Mouse (Mus musculus) spleen, adult 2 months (tissue): ENCODE data around the gene Stx1a. TPM values are rescaled to one million over a fixed set of nuclear protein-coding genes. Genes with fewer than 3 reads are reported as not detected.

Source experiments
- DNase-seq, 2 experiments: peaks; one replicate each; pipeline versions ENCODE4 v3.0.0 to v3.0.0-alpha.2; 2012 to 2021; ENCODE audit warnings: low spot score in 2 of 2, low read depth in 1 of 2
- H3K27ac ChIP-seq: fragments of 200-500 bp; 2 replicates; pipeline ENCODE4 v1.5.1; 2012; ENCODE audit warnings: low read length, inconsistent platforms; ENCODE audit not compliant: insufficient read depth
- H3K27me3 ChIP-seq: fragments of 200-500 bp; 2 replicates; pipeline ENCODE4 v1.6.1; 2012; ENCODE audit warnings: mild to moderate bottlenecking, moderate library complexity, low read length, inconsistent platforms; ENCODE audit not compliant: control insufficient read depth, insufficient read depth
- H3K36me3 ChIP-seq: fragments of 200-500 bp; 2 replicates; pipeline ENCODE4 v1.6.1; 2012; ENCODE audit warnings: mild to moderate bottlenecking, low read length, inconsistent platforms; ENCODE audit not compliant: control insufficient read depth, insufficient read depth
- H3K4me1 ChIP-seq: fragments of 200-500 bp; 2 replicates; pipeline ENCODE4 v1.6.1; 2011; ENCODE audit warnings: inconsistent platforms; ENCODE audit not compliant: control insufficient read depth, insufficient read depth, insufficient read length
- H3K4me3 ChIP-seq: fragments of 200-500 bp; 2 replicates; pipeline ENCODE4 v1.5.1; 2011; ENCODE audit warnings: mild to moderate bottlenecking, inconsistent platforms; ENCODE audit not compliant: insufficient read depth, insufficient read length; ENCODE audit errors: extremely low read depth
- CTCF ChIP-seq: fragments of 200-500 bp; IDR thresholded peaks from 2 replicates; pipeline ENCODE4 v1.5.1; 2011; ENCODE audit warnings: mild to moderate bottlenecking, inconsistent platforms; ENCODE audit not compliant: insufficient read depth, insufficient read length, insufficient replicate concordance; ENCODE audit errors: extremely low read depth
- POLR2A ChIP-seq: fragments of 200-500 bp; IDR thresholded peaks from 2 replicates; pipeline ENCODE4 v1.6.1; 2011; ENCODE audit warnings: low read depth, low read length, inconsistent platforms
- WGBS: fragments of 180-500 bp; shearing (Covaris S2); methylation state at CpG from one replicate; pipeline ENCODE4 v1.1.7; 2018; 5-methylcytosine and 5-hydroxymethylcytosine counted together
- polyA plus RNA-seq: library from polyadenylated mRNA; depleted of rRNA; stranded (reverse); fragments of >200 nt; gene quantifications from 2 replicates; pipeline ENCODE4 v1.2.3, GENCODE M21; 2012

Stx1a gene
- polyA plus RNA-seq, 1 experiment: 8.5 TPM

GRCm38 (mm10) chr5:134992566-134992965 is 30.7 kb upstream of the Stx1a start:
- no peak overlapping the region for H3K27ac ChIP-seq
- no peaks in the 10 kb centered on the region for H3K36me3 ChIP-seq
- 95% methylated on average over 5 of the region's 5 CpGs for WGBS
- H3K4me1 ChIP-seq: no peaks in the 10 kb centered on the region
- TF ChIP-seq CTCF (no peak), POLR2A (no peak)
- no peak overlapping the region for H3K4me3 ChIP-seq
- no peaks in the 10 kb centered on the region; the same call in 1 of the 2 replicates for H3K27me3 ChIP-seq
- DNase-seq: no peak

GRCm38 (mm10) chr5:134998359-134998758 is 24.9 kb upstream of the Stx1a start:
- no peaks in the 10 kb centered on the region for H3K4me1 ChIP-seq
- H3K27ac ChIP-seq: no peak overlapping the region
- H3K27me3 ChIP-seq: no peaks in the 10 kb centered on the region
- no peak overlapping the region for H3K4me3 ChIP-seq
- no peak for TF ChIP-seq CTCF
- no peak for TF ChIP-seq POLR2A
- no peaks in the 10 kb centered on the region for H3K36me3 ChIP-seq
- no peak for DNase-seq
- WGBS: 69% methylated on average over 6 of the region's 6 CpGs

- Histone ChIP-seq H3K4me3 (no peak overlapping the region), H3K27ac (no peak overlapping the region), H3K36me3 (no peaks in the 10 kb centered on the region), H3K4me1 (no peaks in the 10 kb centered on the region), H3K27me3 (no peaks in the 10 kb centered on the region)
- DNase-seq: no peak
- no peak for TF ChIP-seq CTCF
- no peak for TF ChIP-seq POLR2A
- WGBS: 89% methylated on average over 4 of the region's 4 CpGs
Measured at GRCm38 (mm10) chr5:134999797-135000196, 23.5 kb upstream of the Stx1a start.

- no peaks in the 10 kb centered on the region for H3K36me3 ChIP-seq
- WGBS: 93% methylated on average over 16 of the region's 16 CpGs
- no peak for TF ChIP-seq CTCF
- no peak for TF ChIP-seq POLR2A
- no peak overlapping the region for H3K27ac ChIP-seq
- DNase-seq: no peak
- no peaks in the 10 kb centered on the region for H3K27me3 ChIP-seq
- H3K4me3 ChIP-seq: no peak overlapping the region
- H3K4me1 ChIP-seq: no peaks in the 10 kb centered on the region
Measured at GRCm38 (mm10) chr5:135000751-135001150, 22.5 kb upstream of the Stx1a start.

GRCm38 (mm10) chr5:135001309-135001708 is 22.0 kb upstream of the Stx1a start:
- no peak overlapping the region for H3K4me3 ChIP-seq
- no peaks in the 10 kb centered on the region for H3K36me3 ChIP-seq
- no peak for TF ChIP-seq POLR2A
- no peak for TF ChIP-seq CTCF
- H3K27me3 ChIP-seq: no peaks in the 10 kb centered on the region
- no peak for DNase-seq
- 14% methylated on average over 14 of the region's 14 CpGs for WGBS
- H3K27ac ChIP-seq: no peak overlapping the region
- H3K4me1 ChIP-seq: no peaks in the 10 kb centered on the region

GRCm38 (mm10) chr5:135002151-135002550 is 21.1 kb upstream of the Stx1a start:
- no peak for DNase-seq
- H3K36me3 ChIP-seq: no peaks in the 10 kb centered on the region
- TF ChIP-seq CTCF (no peak), POLR2A (no peak)
- WGBS: 85% methylated on average over 5 of the region's 5 CpGs
- H3K4me3 ChIP-seq: no peak overlapping the region
- H3K27me3 ChIP-seq: no peaks in the 10 kb centered on the region
- no peaks in the 10 kb centered on the region for H3K4me1 ChIP-seq
- H3K27ac ChIP-seq: no peak overlapping the region

GRCm38 (mm10) chr5:135007802-135008571 is 15.3 kb upstream of the Stx1a start:
- no peak for TF ChIP-seq POLR2A
- peak; percentile 3; the same call in 1 of the 2 replicates for TF ChIP-seq CTCF
- Histone ChIP-seq H3K27me3 (no peaks in the 10 kb centered on the region), H3K36me3 (no peaks in the 10 kb centered on the region), H3K4me1 (peaks cover 4% of the 10 kb centered on the region; the same call in 1 of the 2 replicates), H3K27ac (peak overlapping the region; percentile 88), H3K4me3 (peak overlapping the region; percentile 61)
- DNase-seq: peak in 1 of 2 experiments; percentile 41
- WGBS: 28% methylated on average over 16 of the region's 16 CpGs
